Mouse (Mus musculus): ENCODE measurements around the gene Mpi. TPM values are rescaled to one million over a fixed set of nuclear protein-coding genes. Genes with fewer than 3 reads are reported as not detected.

The Mpi gene
- polyA plus RNA-seq, 1 experiment = 89.6 TPM

DNA sequence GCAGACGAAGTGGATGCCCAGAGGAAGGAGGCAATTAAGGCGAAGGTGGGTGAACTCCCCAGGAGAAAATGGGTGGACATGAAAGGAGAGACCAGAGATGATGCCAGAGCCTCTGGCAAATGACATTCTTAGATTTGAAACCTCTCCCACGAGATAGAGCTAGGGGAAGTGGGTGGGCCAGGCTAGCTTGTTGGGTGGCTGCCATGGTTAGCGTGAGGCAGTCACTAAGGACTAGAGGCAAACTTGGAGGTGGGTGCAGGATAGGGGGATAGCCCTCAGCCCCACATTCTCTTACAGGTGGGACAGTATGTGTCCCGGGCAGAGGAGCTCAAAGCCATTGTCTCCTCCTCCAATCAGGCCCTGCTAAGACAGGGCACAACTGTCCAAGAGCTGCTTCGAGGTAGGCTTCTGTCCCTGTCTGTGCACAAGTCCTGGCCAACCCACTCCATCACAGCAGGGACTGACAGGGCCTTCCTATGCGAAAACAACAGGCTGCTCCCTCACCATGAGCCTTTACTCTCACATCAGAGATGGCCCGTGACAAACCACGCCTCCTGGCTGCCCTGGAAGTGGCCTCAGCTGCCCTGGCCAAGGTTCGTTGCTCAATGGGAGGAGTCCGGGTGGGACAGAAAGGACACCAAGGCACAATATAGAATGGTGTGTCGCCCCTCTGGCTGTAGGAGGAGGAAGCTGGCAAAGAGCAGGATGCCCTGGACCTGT, 41.1 kb upstream of the Mpi start:
- Histone ChIP-seq H3ac (ENCODE audit: control insufficient read depth, insufficient read length) (no peak overlapping the region), H3K4me2 (ENCODE audit: low read depth) (no peak overlapping the region), H3K27me3 (ENCODE audit: control insufficient read depth, insufficient read depth, insufficient read length) (no peaks in the 10 kb centered on the region), H3K79me2 (ENCODE audit: control insufficient read depth, insufficient read depth) (peaks cover 10% of the 10 kb centered on the region), H3K4me3 (no peak overlapping the region), H3K36me3 (ENCODE audit: control insufficient read depth, insufficient read depth) (peaks cover 18% of the 10 kb centered on the region)
- TF ChIP-seq SRF (IDR thresholded peaks at IDR 0.05; ENCODE audit: control insufficient read depth, insufficient read length, low read depth) (no peak), POLR2AphosphoS2 (IDR thresholded peaks at IDR 0.05; ENCODE audit: insufficient read length, low read depth) (peak; percentile 38)

DNA sequence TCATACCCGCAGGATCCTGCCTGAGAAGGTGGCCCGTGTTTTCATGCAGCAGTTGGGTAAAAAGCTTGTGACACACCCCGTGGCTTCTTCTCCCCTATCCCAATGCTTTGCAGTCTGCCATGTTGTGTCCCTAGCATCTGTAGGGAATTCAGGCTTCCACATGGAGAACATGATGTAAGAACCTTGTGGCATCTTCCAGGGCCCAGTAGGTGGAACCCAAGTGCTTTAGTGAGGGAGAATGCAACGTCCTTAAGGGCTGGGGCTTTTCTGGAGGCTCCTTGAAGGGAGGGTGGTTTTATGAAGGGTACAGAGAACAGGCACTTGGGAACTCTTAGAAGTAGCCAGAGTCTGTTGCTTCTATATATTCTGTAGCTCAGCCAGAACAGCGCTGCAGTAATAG, 38.2 kb upstream of the Mpi start:
- Histone ChIP-seq H3K36me3 (ENCODE audit: control insufficient read depth, insufficient read depth) (peaks cover 7% of the 10 kb centered on the region), H3ac (ENCODE audit: control insufficient read depth, insufficient read length) (no peak overlapping the region), H3K4me2 (ENCODE audit: low read depth) (peak overlapping the region; percentile 75), H3K27me3 (ENCODE audit: control insufficient read depth, insufficient read depth, insufficient read length) (no peaks in the 10 kb centered on the region), H3K79me2 (ENCODE audit: control insufficient read depth, insufficient read depth) (peaks cover 10% of the 10 kb centered on the region), H3K4me3 (peak overlapping the region; percentile 72)
- TF ChIP-seq POLR2A (IDR thresholded peaks at IDR 0.05; ENCODE audit: insufficient read length, low read depth) (no peak), MAX (IDR thresholded peaks at IDR 0.05; ENCODE audit: low read depth) (peak; percentile 70)

DNA sequence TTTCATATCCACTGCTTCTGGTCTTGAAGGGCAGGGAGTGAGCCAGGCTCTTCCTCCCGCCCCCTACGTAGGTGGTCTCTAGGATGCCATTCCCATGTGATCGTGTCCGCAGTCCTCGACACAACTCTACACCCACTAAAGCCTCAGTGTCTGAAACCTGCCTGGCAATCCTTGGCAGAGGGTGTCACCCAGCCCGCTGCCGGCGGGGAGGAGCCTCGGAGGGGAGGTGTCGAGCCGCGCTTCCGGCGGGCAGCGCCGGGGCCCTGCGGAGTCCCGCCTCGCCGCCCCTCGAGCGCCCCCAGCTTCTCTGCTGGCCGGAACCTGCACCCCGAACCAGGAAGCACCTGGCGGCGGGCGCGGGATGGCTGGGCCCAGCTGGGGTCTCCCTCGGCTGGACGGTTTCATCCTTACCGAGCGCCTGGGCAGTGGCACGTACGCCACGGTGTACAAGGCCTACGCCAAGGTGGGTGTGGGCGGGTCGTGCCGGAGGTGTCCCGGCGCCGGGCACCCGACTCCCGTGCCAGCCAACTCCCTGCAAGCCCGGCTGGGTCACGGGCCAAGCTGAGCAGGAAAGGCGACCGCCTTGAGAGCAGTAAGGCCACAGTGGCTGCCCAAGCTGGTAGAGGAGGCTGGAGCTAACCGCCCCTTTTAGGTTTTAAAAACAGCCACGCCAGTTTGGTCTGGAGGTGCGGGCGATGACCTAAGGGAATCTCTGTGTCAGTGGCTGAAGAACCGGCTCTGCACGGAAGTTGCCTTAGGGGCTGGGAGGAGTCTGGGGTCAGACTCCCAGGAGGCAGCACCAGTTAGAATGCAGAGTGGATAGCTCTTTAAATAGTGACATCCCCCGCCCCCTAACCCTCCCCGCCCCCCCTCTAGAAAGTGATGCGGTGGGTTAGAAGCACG, 36.9 kb upstream of the Mpi start, which contains the start of gene Ulk3:
Ulk3 (plus strand) TSS at position 229 of the 903 bp plus-strand sequence.
- Histone ChIP-seq H3K36me3 (ENCODE audit: control insufficient read depth, insufficient read depth) (no peaks in the 10 kb centered on the region), H3K27me3 (ENCODE audit: control insufficient read depth, insufficient read depth, insufficient read length) (no peaks in the 10 kb centered on the region), H3K79me2 (ENCODE audit: control insufficient read depth, insufficient read depth) (peaks cover 10% of the 10 kb centered on the region), H3K4me2 (ENCODE audit: low read depth) (peak within 1 kb of the TSS; percentile 75), H3ac (ENCODE audit: control insufficient read depth, insufficient read length) (peak within 1 kb of the TSS; percentile 79), H3K4me3 (peak within 1 kb of the TSS; percentile 72)
- TF ChIP-seq TCF12 (IDR thresholded peaks at IDR 0.05; ENCODE audit: insufficient read depth, poor library complexity, severe bottlenecking) = no peak
- peak in 1 of 3 experiments; percentile 50 for TF ChIP-seq MYOG (IDR thresholded peaks at IDR 0.05; ENCODE audit: control insufficient read depth in 1 of 3, insufficient read depth in 1 of 3, insufficient read length in 2 of 3, low read depth in 2 of 3)
- TF ChIP-seq POLR2AphosphoS2 (IDR thresholded peaks at IDR 0.05; ENCODE audit: insufficient read length, low read depth) = no peak
- no peak for TF ChIP-seq E2F4 (IDR thresholded peaks at IDR 0.05; ENCODE audit: insufficient read depth)
- TF ChIP-seq CEBPB (IDR thresholded peaks at IDR 0.05; ENCODE audit: insufficient read depth, poor library complexity, severe bottlenecking) = no peak
- no peak for TF ChIP-seq USF1 (IDR thresholded peaks at IDR 0.05; ENCODE audit: low read depth)
- TF ChIP-seq MAX (IDR thresholded peaks at IDR 0.05; ENCODE audit: low read depth) = no peak
- TF ChIP-seq TCF3 (IDR thresholded peaks at IDR 0.05; ENCODE audit: insufficient read length, low read depth) = no peak
- TF ChIP-seq MYOD1 (IDR thresholded peaks at IDR 0.05; ENCODE audit: control insufficient read depth in 1 of 3, insufficient read length in 2 of 3, low read depth in 2 of 3) = no peak
- TF ChIP-seq SRF (IDR thresholded peaks at IDR 0.05; ENCODE audit: control insufficient read depth, insufficient read length, low read depth) = no peak
- peak; percentile 61 for TF ChIP-seq POLR2A (IDR thresholded peaks at IDR 0.05; ENCODE audit: insufficient read length, low read depth)

DNA sequence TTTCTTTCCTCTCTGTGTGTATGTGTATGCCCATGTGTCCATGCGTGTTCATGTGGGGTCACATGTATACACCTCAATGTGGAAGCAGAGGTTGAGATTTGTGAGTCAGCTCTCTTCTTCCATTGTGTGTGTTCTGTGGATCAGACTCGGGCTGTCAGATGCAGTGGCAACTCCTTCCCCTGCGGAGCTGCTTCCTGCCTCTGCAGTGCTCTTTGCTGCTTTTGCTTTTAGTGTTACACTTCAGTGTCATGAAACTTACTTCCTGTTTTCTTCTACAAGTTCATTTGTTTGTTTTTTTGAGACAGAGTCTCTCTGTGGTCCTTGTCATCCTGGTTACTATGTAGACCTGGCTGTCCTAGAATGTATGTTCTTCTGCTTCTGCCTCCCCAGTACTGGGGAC, 32.4 kb upstream of the Mpi start:
- peaks cover 16% of the 10 kb centered on the region for H3K36me3 ChIP-seq (ENCODE audit: control insufficient read depth, insufficient read depth)
- no peaks in the 10 kb centered on the region for H3K27me3 ChIP-seq (ENCODE audit: control insufficient read depth, insufficient read depth, insufficient read length)
- no peak overlapping the region for H3ac ChIP-seq (ENCODE audit: control insufficient read depth, insufficient read length)
- H3K79me2 ChIP-seq (ENCODE audit: control insufficient read depth, insufficient read depth) = no peaks in the 10 kb centered on the region
- H3K4me3 ChIP-seq = no peak overlapping the region
- TF ChIP-seq CEBPB (IDR thresholded peaks at IDR 0.05; ENCODE audit: insufficient read depth, poor library complexity, severe bottlenecking) = no peak
- TF ChIP-seq REST (IDR thresholded peaks at IDR 0.05; ENCODE audit: insufficient read depth, insufficient read length) = no peak
- TF ChIP-seq TCF12 (IDR thresholded peaks at IDR 0.05; ENCODE audit: insufficient read depth, poor library complexity, severe bottlenecking) = no peak
- TF ChIP-seq TCF3 (IDR thresholded peaks at IDR 0.05; ENCODE audit: insufficient read length, low read depth) = no peak
- no peak overlapping the region for H3K4me2 ChIP-seq (ENCODE audit: low read depth)

DNA sequence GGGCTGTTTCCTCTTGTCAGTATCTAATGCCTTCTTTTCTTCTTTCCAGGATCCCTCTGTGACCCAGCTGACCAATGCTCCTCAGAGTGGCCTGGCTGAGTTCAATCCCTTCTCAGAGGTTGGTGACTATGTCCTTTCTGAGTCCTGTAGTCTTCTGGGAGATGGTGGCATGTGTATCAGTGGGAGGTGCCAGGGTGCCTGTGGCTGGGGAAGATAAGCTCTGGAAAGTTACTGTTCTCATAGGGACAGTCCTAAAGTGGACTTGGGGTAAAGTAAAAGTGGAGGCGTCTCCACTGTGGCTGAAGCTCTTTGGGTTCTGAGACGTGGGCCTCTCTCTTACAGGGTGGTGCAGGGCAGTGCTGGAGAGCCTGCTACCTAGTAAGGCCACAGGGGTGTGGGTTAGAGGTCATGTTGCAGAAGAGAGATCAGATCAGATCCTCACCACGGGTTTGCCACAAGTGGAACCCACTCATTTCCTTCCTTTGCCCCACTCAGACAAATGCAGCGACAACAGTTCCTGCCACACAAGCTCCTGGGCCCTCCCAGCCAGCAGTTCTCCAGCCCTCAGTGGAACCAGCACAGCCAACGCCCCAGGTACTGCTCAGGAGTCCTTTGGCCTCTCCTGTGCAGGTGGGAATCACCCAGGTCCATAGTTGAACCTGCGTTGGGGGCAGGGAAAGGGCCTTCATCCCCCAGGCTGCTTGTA, 24.7 kb upstream of the Mpi start:
- Histone ChIP-seq H3K27me3 (ENCODE audit: control insufficient read depth, insufficient read depth, insufficient read length) (no peaks in the 10 kb centered on the region), H3K4me3 (no peak overlapping the region), H3ac (ENCODE audit: control insufficient read depth, insufficient read length) (no peak overlapping the region), H3K79me2 (ENCODE audit: control insufficient read depth, insufficient read depth) (no peaks in the 10 kb centered on the region), H3K36me3 (ENCODE audit: control insufficient read depth, insufficient read depth) (peaks cover 16% of the 10 kb centered on the region), H3K4me2 (ENCODE audit: low read depth) (no peak overlapping the region)
- no peak for TF ChIP-seq TCF12 (IDR thresholded peaks at IDR 0.05; ENCODE audit: insufficient read depth, poor library complexity, severe bottlenecking)
- TF ChIP-seq POLR2A (IDR thresholded peaks at IDR 0.05; ENCODE audit: insufficient read length, low read depth) = no peak
- no peak for TF ChIP-seq MYOD1 (IDR thresholded peaks at IDR 0.05; ENCODE audit: control insufficient read depth in 1 of 3, insufficient read length in 2 of 3, low read depth in 2 of 3)

All from myocyte (in vitro differentiated cells).